Mouse (Mus musculus): ENCODE results near the gene Hist1h2af.

Gene Hist1h2af

DNA sequence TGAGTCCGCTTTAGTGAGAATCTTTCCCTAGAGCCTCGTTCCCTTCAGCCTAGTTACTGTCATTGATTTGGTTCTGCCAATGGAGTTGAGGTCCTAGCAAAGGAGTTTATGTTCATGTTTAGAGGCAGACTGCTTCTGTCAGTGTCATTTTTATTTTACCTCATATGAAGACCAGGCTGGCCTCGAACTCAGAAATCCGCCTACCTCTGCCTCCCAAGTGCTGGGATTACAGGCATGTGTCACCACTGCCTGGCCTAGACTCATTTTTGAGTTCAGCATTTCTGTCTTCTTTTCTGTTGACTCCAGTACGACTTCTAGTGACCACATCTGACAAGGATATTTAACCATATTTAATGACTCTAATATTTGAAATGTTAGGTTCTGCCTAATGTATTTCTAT, 18.4 kb upstream of the Hist1h2af start:
- no peak for DNase-seq (ENCODE audit: low spot score)

DNA sequence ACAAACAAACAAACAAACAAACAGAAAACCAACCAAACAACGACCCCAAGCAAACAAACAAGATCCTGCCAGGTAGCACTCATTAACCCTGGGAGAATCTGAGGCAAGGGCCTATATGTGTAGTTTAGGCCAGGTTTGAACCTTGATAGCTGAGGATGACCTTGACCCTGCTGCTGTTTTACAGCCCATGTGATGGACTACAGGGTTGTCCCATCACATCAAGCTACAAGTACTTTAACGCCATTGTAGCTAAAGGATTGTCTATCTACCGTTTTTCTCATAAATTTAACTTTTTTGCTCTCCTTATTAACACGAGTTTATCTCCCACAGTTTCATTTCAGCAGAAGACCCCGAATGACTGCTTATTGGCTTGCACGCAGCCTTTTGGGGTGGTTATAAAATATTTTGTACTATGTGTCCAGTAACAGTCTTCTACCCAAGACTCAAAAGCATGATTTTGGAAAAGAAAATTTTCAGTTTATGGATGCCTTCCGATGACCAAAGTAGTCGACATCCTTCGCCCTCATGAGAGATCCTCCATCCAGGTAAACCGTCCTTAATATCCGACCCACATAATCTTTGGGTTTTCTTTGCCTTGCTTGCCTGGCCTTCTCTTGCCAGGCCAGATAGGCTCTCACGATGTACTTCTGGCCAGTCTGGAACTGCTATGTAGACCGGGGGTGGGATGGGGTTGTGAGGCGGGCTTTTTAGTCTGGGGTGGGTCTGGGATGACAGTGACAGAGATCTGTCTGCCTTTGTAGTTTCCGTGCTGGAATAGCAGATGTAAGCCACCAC, 17.7 kb upstream of the Hist1h2af start:
- no peak for DNase-seq (ENCODE audit: low spot score)

DNA sequence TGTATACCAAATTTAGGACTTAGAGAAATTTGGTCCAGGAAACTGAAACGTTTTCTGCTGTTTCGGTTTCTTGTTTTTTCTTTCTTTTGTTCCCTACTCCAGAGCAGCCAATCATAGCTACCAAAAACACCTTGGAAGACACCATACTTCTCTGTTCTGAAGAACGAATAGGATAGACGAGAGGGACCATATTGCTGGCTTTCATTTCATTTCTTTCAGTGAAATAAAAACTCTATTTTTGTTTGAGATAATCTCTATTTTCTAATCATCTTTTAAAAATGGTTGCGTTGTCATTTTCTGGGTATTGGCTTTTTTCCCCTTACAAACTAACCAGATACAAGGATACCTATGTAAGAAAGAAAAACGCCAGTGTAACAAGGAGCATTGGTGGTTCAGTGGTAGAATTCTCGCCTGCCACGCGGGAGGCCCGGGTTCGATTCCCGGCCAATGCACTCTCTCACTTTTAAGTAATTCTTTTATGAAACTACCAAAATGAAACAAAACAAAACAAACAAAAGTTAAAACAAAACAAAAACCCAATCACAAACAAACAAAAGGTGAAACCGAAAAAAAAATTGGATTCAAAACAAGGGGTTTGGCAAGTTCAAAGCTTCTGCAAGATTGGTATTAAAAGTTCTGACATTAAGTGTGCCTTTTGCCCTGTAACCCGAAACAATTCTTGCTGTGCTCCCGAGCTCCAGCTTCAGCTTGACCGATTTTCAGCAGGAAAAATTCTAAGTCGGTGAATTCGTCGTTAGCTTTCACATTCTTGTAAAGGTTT, 16.7 kb upstream of the Hist1h2af start:
- DNase-seq (ENCODE audit: low spot score): peak; percentile 80

DNA sequence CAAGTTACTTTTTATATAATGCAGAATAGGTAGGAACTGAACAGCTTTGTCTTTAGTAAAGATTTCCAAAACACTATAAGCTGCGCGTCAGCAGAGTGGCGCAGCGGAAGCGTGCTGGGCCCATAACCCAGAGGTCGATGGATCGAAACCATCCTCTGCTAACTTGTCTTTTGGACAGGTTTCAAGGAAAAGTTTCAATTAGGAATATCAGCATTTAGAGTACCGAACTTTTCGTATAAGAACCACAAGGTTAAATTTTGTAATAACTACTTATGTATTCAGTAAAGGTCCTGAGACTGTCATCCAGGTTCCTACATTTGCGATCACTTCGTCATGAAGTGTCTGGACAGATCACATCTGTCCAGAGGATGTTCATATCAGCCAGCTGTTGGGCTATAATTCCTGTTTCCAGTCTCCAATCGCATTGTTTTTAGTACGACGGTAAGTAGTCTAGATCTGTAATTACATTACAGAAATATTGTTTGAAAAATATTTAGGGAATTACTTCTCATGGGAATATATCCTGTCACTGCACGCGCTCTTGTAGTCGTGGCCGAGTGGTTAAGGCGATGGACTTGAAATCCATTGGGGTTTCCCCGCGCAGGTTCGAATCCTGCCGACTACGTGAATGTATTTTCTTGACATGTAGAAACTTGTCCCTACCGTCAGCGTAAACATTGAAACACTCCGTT, 16.0 kb upstream of the Hist1h2af start:
- DNase-seq (ENCODE audit: low spot score): peak; percentile 88

DNA sequence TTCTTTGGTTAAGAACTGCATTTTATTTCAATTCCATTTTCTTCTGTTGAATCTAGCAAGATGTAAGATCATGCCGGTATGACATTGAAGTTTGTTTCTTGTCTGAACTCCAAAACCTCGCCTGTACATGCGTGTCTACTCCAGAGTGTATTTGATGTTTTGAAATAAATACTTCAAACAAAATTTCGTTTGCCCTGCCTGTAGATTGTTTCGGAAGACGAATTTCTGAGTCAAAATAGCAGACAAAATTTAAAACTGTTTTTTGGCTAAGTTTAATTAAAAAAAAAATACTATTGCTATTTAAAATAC, 15.5 kb upstream of the Hist1h2af start:
- DNase-seq (ENCODE audit: low spot score): no peak

DNA sequence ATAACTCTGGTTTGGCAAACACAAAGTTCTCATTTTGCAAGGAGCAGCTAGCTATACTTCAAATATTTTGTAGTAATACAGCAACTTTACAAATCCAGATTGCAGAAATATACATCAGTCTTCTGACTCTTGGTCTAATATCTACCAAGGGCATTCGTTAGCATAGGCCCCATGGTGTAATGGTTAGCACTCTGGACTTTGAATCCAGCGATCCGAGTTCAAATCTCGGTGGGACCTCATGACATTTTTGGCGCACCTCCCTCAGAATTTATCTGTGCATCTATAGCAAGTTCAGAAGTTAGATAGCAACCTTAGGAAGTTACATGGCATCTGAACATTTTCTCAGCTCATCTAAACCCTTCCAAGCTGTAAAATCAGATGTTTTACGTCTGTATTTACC, 14.8 kb upstream of the Hist1h2af start:
- peak; percentile 88 for DNase-seq (ENCODE audit: low spot score)

DNA sequence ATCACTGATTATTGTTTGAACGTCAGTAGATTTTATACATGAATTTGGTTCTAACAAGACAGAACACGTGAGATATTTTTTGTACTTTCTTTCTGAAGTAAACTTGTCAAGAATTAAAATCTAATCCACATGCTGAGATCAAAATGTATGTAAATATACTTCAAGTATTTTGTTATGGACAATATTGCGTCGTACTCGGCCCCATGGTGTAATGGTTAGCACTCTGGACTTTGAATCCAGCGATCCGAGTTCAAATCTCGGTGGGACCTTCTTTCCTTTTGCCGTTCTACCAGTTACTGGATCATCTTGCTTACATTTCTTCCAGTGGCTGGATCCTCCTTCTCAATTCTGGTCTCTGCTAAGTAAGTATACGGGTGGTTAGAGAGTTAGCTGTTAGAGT, 14.3 kb upstream of the Hist1h2af start:
- peak; percentile 77 for DNase-seq (ENCODE audit: low spot score)

DNA sequence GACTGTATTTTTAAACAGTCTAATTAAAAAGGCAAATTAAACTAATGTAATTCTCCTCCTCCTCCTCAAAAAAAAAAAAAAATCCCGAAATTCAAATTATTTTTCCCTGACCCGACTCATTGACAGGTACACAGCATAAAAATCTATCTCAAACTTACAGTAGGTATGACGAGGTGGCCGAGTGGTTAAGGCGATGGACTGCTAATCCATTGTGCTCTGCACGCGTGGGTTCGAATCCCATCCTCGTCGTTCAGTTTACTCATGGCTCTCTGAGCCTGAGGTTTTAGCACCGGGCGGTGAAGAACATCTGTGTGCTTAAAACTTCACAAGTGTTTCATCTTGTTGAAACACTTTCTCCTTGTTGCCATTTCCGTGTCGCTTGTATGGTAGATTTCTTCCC, 12.0 kb upstream of the Hist1h2af start:
- peak; percentile 80 for DNase-seq (ENCODE audit: low spot score)

DNA sequence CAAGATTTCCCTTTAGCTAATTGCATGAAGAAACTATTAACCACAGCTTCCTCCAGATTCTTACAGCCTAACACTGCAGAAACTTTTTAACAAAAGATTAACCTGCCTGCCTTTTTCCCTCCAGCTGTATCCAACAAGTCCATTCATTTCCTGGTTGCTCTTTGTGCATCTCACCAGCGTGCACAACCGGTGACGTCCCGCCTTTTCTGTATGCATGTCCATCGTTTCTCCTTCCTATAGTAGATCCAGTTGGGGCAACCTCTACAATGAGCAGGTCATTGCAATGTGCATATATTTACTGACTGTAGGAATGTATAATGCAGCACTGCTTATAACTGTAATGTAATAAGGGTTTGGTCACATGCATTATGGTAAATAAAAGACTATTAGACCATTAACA, 9.7 kb upstream of the Hist1h2af start:
- no peak for DNase-seq (ENCODE audit: low spot score)

DNA sequence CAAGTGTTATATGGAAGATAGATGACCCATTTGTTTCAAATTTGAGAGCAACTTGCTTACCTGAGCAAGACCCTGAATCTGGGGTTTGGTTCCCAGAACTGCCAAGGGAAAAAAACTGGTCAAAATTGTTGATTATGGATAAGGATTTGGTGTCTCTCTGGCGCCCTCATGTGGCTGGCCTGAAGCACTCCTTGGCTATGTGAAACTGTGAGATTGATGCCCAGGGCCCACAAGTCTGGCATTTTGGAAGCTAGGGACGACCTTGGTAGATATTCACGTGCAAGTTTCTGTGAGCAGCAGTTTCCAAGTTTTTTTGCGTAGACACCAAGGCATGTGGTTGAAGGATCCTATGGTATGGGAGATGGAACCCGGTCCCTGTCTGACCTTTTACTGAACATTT, 9.1 kb upstream of the Hist1h2af start:
- peak; percentile 76 for DNase-seq (ENCODE audit: low spot score)

DNA sequence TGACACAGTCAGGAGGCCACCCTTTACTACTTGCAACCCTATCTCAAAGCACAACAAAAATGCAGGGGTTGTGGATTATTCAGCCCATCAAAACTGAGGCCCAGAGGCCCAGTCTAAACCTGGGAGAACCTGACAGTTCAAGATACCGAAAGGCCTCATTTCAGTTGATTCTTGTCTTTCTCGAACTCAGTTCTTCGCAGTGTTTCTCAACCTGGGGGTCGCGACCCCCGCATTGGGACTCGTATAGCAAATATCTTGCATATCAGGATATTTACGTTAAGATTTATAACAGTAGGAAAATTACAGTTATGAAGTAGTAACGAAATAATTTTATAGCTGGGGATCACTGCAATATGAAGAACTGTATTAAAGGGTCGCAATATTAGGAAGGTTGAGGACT, 7.8 kb upstream of the Hist1h2af start:
- no peak for DNase-seq (ENCODE audit: low spot score)

DNA sequence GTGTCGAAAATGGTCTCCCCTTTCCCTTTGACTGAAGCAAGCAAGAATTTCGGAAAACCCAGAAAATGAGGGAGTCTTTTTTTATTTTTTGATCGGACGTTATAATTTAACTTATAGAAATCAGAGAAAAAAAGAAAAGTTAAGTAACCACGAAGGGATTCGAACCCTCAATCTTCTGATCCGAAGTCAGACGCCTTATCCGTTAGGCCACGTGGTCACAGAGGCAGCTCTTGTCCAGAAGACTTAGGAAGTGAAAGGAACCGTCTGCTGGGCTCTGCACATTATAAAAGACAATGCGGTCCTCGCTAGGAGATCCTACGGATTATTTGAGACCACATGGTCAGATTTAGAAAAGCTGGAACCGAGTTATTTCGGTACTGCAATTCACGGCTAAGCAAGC, 7.4 kb upstream of the Hist1h2af start:
- DNase-seq (ENCODE audit: low spot score): peak; percentile 88

DNA sequence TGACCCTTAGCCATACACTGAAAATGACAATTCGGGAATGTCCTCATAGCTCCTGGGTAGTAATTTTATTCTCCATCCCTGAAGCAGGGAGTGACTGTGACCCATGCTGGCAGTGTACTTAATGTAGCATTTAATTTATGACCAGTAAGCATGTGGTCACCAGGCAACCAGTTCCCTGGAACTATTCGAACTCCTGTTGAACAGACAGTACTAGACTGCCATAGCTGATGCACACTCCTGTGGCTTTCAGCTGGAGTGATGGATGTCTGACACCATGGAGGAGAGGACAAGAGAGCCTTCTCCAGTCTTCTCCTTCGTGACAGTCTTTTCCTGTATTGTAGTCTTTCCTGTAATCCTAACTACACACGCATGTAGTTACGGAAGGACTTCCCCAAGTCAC, 4.7 kb upstream of the Hist1h2af start:
- DNase-seq (ENCODE audit: low spot score): no peak

DNA sequence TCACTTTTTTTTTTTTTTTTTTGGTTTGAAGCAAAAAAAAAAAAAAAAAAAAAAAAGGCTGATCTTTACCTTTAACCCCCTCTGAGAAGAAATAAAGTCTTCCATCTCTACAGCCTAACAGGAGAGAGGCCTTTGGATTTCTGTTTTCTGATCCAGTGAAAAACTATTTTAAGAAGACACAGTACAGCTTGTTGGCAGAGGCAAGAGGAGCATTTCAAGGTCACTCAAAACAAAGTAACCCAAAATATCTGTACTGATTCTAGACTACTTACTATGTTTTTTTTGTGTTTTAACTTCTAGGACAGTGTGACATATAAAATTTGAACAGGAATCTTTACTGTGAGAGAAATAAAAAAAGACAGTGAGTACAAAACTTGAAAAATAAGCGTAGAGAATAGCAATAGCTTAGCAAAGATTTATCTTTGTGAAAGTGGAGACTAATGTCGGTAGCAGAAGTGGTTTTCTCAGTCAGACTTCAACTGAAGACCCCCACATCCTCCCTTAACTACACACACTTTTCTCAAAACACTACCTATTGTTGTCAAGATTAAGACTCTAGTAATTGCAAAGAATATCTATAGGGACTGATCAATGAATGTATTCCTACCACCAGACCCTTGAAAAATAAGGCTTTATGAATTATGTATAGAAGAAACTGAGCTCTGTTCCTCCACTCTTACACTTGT, 4.1 kb upstream of the Hist1h2af start:
- no peak for DNase-seq (ENCODE audit: low spot score)

DNA sequence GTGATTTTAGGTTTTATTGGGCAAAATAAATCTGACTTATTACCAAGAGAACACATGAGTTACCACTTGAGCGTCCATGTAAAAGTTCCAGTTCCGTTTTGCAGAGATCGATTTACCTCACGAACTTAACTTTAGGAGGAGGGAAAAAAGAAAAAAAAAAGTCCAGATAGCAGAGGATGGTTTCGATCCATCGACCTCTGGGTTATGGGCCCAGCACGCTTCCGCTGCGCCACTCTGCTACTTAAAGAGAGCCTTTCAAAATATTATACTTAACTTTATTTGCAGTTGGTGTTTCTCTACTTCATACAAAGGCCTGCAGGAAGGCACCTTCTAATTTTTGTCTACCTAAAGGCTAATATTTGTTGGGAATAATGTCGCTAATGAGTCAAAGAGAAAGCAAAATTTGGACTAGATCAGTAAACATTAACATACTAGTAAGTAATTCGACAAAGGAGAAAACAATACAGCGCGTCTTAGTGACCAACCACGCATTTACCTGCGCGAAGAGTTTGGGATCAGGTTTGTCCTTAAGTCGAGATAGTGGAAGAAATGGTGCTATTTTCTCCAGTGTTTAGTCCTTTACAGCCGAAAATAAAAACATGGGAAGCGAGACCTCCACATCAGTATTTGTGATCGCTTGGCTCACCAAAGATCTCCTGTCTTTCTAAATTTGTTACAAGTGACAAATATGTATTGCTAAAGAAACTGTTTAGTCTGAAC, 3.4 kb upstream of the Hist1h2af start:
- DNase-seq (ENCODE audit: low spot score): peak; percentile 82

DNA sequence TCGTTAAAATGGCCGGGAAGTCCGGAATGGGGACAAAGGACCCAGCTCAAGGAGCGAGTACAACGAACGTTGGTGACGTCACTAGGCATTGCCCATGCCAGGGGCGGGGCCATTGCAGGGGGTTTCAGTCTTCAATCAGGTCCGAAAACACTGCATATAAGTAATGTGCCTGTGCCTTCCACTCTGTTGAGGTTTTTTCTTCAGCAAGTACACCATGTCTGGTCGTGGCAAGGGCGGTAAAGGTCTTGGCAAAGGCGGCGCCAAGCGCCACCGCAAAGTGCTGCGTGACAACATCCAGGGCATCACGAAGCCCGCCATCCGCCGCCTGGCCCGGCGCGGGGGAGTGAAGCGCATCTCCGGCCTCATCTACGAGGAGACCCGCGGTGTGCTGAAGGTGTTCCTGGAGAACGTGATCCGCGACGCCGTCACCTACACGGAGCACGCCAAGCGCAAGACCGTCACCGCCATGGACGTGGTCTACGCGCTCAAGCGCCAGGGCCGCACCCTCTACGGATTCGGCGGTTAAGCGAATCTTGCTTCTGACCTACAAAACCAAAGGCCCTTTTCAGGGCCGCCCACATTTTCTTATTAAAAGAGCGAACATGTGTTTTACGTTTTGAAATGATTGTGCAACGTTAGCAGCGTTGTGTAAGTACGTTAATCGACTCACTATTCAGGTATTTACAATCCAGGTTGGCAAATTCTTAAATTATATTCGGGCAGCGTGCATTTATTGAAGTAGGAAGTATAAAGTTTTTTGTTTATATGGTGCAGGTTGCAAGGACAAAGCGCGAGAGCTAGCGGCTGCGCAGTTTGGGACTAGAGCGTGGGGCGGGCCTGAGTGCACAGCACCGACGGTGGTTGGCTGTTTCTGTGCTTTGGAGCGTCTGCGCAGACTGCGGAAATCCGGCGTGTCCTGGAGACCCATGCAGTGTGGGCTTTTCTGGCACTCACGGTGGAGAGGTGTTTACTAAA, 2.5 kb upstream of the Hist1h2af start, which contains the start of gene Hist1h4h:
Gene Hist1h4h, plus strand, starts transcription at position 150 of the 975 bp plus-strand sequence.
- peak; percentile 98 for DNase-seq (ENCODE audit: low spot score)

DNA sequence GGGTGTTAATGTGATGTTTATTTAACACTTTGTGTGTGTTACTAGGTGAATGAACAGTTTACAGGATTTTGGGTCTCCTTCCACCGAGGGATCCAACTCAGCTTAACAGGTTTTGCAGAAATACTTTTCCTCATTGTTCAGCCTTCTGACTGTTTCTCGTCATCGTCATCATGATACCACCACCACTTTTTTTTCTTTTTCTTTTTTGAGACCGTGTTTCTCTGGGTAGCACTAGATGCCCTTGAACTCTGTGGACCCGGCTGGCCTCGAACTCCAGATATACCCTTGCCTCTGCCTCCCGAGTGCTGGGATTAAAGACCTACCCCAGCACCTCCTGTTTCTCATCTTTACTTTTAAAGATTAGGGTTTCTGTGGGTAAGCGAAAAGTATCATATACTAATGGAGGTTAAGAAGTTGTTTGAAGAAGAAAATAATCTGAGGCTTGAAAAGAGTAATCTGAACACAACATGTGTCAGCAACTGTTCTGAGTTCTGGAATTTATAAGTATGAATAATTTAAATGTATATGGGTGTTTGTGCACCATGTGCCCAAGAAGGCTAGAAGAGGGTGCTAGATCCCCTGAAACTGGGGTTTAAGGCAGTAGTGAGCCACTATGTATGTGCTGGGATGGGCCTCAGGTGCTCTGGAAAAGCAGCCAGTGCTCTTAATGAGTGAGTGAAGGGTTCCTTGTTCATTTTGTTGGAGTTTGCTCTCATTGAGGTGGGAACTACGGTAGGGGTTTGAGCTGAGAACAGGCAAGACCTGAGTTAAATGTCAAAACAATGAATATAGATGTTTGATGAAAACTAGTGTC, 1.2 kb upstream of the Hist1h2af start:
- peak; percentile 53 for DNase-seq (ENCODE audit: low spot score)

DNA sequence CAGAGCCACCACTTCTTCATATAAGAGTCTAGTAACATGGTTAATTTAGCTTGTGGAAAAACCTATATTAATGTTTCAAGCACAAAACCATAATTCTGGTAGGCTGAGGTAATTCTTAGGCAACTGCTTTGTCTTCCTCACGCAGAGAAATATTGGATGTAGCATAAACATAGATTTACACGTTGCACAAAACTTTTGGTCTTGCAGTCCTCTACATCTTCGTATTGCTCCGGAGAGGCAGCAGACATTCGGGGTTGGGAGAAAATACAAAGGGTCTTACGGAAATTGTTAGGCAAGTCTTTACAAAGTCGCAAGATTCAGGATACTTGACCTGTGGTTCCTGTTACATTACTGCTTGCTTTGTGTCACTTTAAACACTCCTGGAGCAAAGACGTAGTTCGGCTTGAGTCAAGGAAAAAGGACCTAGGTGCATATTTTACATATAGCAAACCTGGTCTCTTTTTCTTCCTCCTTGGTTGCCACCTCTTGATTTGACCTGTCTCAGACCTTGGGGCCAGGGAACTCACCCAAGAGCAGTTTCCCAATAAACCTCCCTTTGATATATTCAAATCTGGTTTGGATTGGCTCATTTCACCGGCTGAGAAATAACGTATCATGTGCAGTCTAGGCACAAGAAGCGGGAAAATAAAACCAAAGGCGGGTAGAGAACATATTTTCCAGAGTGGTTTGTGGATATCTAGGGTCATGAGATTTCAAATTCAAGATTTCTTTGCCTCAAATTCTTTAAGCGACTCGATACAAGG, 844 bp downstream of the Hist1h2af start:
- DNase-seq (ENCODE audit: low spot score): no peak

Data from yolk sac, embryonic 10.5 days (tissue).